Mouse (Mus musculus) myocyte (in vitro differentiated cells): Measurements from ENCODE around the gene Pde4d.

ENCODE experiments used
- CEBPB ChIP-seq: IDR thresholded peaks from 2 replicates; pipeline ENCODE4 v1.6.1; 2011; ENCODE audit warnings: mild to moderate bottlenecking, moderate library complexity; ENCODE audit not compliant: poor library complexity, insufficient read depth, severe bottlenecking
- E2F4 ChIP-seq: IDR thresholded peaks from one replicate; pipeline ENCODE4 v1.6.1; 2011; ENCODE audit warnings: mild to moderate bottlenecking, control low read depth, moderate library complexity; ENCODE audit not compliant: insufficient read depth
- MAX ChIP-seq: IDR thresholded peaks from one replicate; pipeline ENCODE4 v1.6.1; 2011; ENCODE audit warnings: low read depth, mild to moderate bottlenecking, control low read depth
- MYOD1 ChIP-seq, 3 experiments: IDR thresholded peaks; one replicate each; pipeline ENCODE4 v1.6.1; 2011; ENCODE audit warnings: control low read depth in 2 of 3, low read depth in 2 of 3, mild to moderate bottlenecking in 2 of 3, moderate library complexity in 1 of 3; ENCODE audit not compliant: insufficient read length in 2 of 3, control insufficient read depth in 1 of 3
- MYOG ChIP-seq, 3 experiments: IDR thresholded peaks; one replicate each; pipeline ENCODE4 v1.6.1; 2011; ENCODE audit warnings: control low read depth in 2 of 3, low read depth in 2 of 3, mild to moderate bottlenecking in 2 of 3; ENCODE audit not compliant: insufficient read length in 2 of 3, control insufficient read depth in 1 of 3, insufficient read depth in 1 of 3
- POLR2A ChIP-seq: IDR thresholded peaks from one replicate; pipeline ENCODE4 v1.6.1; 2011; ENCODE audit warnings: low read depth, mild to moderate bottlenecking, control low read depth, moderate library complexity; ENCODE audit not compliant: insufficient read length
- POLR2AphosphoS2 ChIP-seq: IDR thresholded peaks from one replicate; pipeline ENCODE4 v1.6.1; 2011; ENCODE audit warnings: low read depth, control low read depth; ENCODE audit not compliant: insufficient read length
- SRF ChIP-seq: IDR thresholded peaks from one replicate; pipeline ENCODE4 v1.6.1; 2011; ENCODE audit warnings: low read depth; ENCODE audit not compliant: control insufficient read depth, insufficient read length
- TCF12 ChIP-seq: IDR thresholded peaks from one replicate; pipeline ENCODE4 v1.6.1; 2011; ENCODE audit warnings: mild to moderate bottlenecking, control low read depth; ENCODE audit not compliant: poor library complexity, insufficient read depth, severe bottlenecking
- TCF3 ChIP-seq: IDR thresholded peaks from one replicate; pipeline ENCODE4 v1.6.1; 2011; ENCODE audit warnings: low read depth, control low read depth; ENCODE audit not compliant: insufficient read length
- USF1 ChIP-seq: IDR thresholded peaks from one replicate; pipeline ENCODE4 v1.6.1; 2011; ENCODE audit warnings: low read depth, mild to moderate bottlenecking, control low read depth, moderate library complexity

- TF ChIP-seq USF1 (no peak), CEBPB (no peak), POLR2A (no peak), POLR2AphosphoS2 (no peak), SRF (no peak), MYOD1 (IDR thresholded peaks at IDR 0.05; ENCODE audit: control insufficient read depth in 1 of 3, insufficient read length in 2 of 3, low read depth in 2 of 3) (no peak), MAX (no peak), MYOG (IDR thresholded peaks at IDR 0.05; ENCODE audit: control insufficient read depth in 1 of 3, insufficient read depth in 1 of 3, insufficient read length in 2 of 3, low read depth in 2 of 3) (no peak), TCF12 (no peak), E2F4 (no peak), TCF3 (no peak)
These were observed 384.4 kb downstream of the Pde4d start for GRCm38 (mm10) chr13:108834197-108834596.
